Mouse (Mus musculus): ENCODE measurements around the gene Mag. TPM values are rescaled to one million over a fixed set of nuclear protein-coding genes. Genes with fewer than 3 reads are reported as not detected.
"Not testable (repeated sequence)": the region's sequence is repeated elsewhere in the genome, so short reads cannot be mapped to it uniquely, and the experiment has no call there.

Mag gene
- total RNA-seq (2022), result 100 to 1,000 TPM; 200 to 254 (median 210) TPM

DNA sequence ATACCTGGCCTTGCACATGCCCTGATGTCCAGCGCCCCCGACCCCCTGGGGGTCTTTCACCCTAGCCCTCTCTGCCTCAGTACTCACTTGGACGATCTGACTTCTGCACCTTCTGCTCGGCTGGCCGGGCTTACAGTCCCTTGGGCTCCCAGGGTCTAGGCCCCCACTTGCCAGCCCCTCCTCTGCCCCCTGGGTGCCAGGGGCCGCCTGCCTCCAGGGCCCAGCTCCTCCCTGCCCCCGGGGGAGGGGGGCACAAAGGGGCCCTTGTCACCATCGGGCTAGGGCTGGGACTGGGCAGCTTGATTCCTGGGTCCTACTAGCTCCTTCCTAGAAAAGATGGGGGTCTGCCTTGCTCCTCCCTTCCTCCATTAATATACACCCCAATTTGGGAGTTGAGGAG is at the start of gene Mag:
Gene Mag (minus strand): TSS at position 142 of the 400 bp plus-strand sequence.
- DNase-seq (ENCODE audit: low spot score in 2 of 2), result peak in 1 of 2 experiments; percentile 55

DNA sequence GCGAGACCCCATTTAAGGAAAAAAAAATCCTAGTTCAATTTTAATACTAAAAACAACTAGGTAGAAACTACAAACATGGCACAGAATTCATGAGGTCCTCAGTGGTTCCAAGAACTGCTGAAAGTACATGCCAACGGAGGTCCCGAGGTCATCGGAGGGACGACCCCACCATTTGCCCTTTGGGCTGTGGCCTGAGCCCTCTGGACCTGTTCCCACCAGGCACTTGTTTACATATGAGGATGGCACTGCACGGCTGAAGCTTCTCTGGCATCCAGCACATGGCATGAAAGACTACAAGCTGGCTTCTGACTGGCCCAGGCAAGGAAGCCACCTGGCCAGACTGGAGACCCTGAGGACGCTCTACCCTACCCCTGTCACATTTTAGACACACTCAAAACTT is 49.7 kb upstream of the Mag start:
- DNase-seq (ENCODE audit: low spot score in 2 of 2), result no peak

DNA sequence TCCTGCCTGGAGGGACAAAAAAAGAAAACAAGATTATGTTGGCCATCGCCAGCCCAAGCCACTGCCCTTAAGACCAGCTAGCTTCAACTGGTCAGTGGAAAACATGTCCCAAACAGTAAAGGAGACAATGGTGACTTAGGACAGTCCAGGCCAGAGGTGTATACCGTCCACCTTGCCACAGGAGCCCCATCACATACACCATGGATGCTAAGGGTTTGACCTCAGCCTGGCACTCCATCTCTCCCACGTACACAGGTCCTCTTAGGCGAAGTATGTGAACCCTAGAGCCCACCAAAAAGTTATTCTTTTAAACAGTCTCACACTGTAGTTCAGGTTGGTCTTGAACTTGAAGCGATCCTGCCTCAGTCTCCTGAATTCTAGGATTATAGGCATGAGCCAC is 48.2 kb upstream of the Mag start:
- no peak for DNase-seq (ENCODE audit: low spot score in 2 of 2)

- no peak for DNase-seq (ENCODE audit: low spot score in 2 of 2)
These were observed 45.2 kb upstream of the Mag start for GRCm38 (mm10) chr7:30959786-30960349.

- no peak for DNase-seq (ENCODE audit: low spot score in 2 of 2)
These were observed 44.3 kb upstream of the Mag start for GRCm38 (mm10) chr7:30958866-30959487.

- no peak for DNase-seq (ENCODE audit: low spot score in 2 of 2)
These were observed 43.6 kb upstream of the Mag start for GRCm38 (mm10) chr7:30958109-30958865.

DNA sequence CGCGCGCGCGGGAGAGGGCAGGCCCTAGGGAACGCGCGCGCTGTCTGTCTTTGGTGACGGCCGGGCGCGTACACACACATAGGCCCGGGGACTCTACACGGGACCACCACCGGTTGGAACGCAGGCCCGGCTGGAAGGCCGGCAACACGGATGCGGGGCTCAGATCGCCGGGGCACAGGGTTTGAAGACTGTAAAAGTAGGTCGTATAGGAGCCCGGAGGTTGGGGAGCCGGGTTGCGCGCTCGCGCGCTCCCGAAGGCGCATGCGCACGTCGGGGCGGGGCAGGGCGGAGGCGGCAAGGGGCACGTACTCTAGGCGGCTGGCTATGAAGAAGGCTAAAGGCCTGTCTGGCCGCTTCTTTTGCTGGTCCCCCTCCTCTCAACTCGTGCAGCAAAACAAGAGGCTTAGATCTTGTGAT is 42.7 kb upstream of the Mag start:
- DNase-seq (ENCODE audit: low spot score in 2 of 2), result peak; percentile 83 to 93

DNA sequence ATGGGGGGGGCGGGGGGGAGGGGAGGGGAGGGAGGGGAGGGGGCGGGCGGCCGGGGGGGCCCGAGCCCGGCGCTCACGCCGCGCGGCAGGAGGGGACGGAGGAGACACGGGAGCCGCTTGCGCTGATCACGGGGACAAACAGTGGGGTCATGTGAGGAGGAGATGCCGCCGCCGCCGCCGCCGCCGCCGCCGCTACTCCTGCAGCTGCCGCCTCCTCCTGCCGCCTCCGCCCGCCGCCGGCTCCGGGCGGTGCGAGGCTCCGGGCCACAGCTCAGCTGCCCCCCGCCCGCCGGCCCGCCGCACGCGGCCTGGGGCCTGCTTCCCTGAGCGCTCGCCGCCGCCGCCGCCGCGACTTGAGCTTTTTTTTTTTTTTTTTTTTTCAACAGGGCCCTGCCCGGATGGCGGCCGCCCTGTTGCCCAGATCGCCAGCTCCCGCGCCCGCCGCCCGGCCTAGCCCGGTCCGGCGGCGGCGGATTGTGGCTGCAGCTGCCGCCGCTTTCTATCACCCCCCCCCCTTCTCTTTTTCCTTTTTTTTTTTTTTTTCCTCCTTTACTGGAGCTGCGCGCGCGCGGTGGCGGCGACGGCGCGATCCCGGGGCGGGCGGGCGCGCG is 42.2 kb upstream of the Mag start, which contains the start of gene Usf2:
Gene Usf2 (minus strand): TSS at position 48 of the 611 bp plus-strand sequence.
- DNase-seq (ENCODE audit: low spot score in 2 of 2), result peak; percentile 51 to 80

DNA sequence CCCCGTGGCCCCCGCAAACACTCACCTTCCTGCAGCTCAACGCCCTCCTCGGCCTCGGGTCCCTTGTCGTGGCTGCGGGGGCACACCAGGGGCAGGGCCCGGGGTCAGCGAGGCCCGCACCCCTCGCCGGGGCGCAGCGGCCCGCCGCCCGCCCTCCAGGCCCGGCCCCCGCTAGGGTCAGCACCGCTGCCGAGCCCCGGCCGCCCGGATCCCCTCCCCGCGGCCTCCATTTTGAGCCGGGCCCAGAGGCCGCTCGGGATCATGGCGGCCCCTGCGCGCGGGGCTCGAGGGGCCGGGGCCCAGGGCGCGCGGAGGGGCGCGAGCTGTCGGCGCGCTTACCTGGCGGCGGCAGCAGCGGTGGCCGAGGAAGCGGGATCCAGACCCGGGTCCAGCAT is 41.7 kb upstream of the Mag start:
- DNase-seq (ENCODE audit: low spot score in 2 of 2), result no peak

GRCm38 (mm10) chr7:30955584-30956356 is 41.1 kb upstream of the Mag start:
- peak; percentile 69 to 77 for DNase-seq (ENCODE audit: low spot score in 2 of 2)

DNA sequence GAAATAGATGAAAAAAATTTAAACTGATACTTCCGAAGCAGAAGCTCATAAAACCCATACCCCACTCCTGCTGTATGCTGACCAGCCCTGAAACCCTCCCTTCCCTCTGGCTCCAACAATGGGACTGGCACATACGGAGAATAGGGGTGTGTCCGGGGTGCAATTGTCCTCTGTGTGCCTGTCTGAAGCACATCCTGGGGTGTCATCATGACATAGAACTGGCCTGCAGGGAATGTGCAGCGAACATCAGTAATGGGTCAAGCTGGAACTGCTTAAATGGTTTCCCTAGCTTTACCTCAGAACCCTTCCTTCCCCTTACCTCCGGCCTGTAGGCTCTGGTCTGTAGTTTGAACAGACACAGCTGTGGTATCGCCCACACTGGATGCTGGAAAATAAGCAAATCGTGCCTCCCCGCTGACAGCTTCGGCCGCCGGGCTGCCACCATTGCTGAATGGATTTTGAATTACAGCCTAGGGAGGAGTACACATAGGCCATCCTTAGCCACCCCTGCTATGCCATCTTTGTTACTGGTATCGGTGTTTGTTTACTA is 40.4 kb upstream of the Mag start:
- no peak for DNase-seq (ENCODE audit: low spot score in 2 of 2)

DNA sequence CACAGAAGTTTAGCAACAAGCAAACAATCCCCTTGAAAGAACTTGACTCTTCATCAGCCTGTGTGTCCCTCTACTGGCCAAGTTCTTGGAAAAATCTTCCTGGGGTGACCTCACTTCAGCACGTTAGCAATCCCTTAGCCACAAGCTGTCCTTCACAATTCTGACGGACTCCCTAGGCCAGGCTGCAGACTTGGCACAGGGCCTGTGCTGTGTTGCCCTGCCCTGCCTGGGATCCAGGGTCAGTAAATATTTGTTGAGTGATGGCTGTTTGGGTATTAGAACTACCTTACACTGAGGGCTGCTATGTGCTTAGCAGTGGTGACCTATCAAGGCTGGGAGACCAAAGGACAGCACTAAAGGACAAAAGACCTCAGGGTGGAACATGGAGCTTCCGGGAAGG is 39.4 kb upstream of the Mag start:
- no peak for DNase-seq (ENCODE audit: low spot score in 2 of 2)

DNA sequence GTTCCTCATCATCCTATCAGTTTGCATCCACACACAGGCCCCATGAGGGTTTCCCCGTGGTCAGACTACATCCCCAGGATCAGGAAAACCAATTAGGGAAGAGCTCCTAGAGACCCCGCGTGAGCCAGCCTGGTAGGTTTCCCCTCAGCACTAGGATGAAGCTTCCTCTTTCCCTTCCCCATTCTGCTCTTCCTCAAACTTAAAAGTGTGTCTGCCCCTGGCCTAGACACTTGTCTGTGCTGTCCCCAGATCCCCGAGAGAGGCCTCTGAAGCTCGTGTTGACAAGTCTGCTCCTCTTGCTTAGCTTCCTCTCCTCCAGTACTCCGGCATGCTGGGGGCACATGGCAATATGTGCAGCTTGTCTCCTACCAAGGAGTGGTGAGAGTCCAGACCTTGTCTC is 38.8 kb upstream of the Mag start:
- DNase-seq (ENCODE audit: low spot score in 2 of 2), result no peak

DNA sequence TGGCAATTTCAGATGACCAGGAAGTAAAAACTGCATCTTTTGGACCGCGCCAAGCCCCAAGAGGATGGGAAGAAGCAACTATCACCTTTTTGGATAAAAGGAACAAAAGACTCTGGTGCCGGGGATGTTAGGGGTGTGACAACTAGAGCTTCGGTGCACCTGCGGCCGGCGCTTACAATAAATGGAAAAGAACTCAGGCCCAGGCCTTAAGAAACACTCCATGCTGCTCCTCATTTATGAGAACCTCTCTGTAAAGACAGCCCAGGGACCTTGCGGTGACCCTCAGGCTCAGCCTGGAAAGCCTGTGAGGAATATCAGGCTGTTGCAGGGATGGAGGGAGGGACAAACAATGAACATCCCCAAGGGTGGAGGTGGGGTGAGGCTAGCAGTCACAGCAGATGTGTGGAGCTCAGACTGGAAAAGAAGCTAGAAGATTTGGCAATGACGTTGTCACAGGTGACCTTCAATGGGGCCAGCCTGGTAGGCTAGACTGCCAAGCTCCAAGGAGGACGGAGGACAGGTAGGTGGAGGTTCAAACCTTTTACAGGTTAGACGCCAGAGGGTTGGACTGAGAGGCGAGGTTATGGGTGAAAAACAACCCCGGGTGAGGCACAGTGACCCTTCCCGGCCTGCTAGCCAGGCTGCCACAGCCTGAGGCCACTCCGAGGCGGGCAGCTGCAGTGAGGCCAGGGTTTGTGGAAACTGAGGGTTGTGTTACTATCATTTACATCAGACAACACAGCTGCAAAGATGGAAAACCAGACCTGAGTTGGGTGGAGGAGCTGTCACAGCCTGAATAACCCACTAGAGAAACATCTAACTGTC is 38.0 kb upstream of the Mag start:
- no peak for DNase-seq (ENCODE audit: low spot score in 2 of 2)

GRCm38 (mm10) chr7:30949902-30950301 is 35.2 kb upstream of the Mag start:
- DNase-seq (ENCODE audit: low spot score in 2 of 2), result not testable (repeated sequence)

DNA sequence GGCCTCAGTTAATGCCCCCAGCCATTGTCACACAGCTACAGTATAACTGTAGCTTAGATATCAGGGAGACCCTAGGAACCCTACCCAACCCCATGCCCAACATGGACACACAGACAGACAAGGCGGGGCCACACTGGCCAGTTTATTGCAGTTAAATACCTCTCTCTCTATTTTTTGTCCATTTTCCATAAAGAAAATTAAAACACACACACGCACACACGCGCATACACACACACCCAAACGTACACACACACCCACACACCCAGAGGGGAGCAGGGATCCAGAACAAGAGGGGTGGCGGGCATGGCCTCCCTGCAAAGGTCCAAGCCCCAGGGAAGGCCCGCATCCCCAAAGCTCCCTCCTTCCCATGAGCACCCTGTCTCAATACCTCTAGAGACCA is 31.2 kb upstream of the Mag start:
- no peak for DNase-seq (ENCODE audit: low spot score in 2 of 2)

- DNase-seq (ENCODE audit: low spot score in 2 of 2), result not testable (repeated sequence)
These were observed 30.8 kb upstream of the Mag start for GRCm38 (mm10) chr7:30945466-30945865.

- not testable (repeated sequence) for DNase-seq (ENCODE audit: low spot score in 2 of 2)
These were observed 30.0 kb upstream of the Mag start for GRCm38 (mm10) chr7:30944706-30945105.

GRCm38 (mm10) chr7:30943909-30944635 is 29.4 kb upstream of the Mag start, which contains the start of gene Hamp:
Gene Hamp, minus strand, starts transcription at chr7:30944032.
- DNase-seq (ENCODE audit: low spot score in 2 of 2), result no peak
